Mouse (Mus musculus): ENCODE results near the gene Rem1. TPM values are rescaled to one million over a fixed set of nuclear protein-coding genes. Genes with fewer than 3 reads are reported as not detected.

Rem1 gene
- not detected for polyA plus RNA-seq (2017; shearing (Covaris generic))

DNA sequence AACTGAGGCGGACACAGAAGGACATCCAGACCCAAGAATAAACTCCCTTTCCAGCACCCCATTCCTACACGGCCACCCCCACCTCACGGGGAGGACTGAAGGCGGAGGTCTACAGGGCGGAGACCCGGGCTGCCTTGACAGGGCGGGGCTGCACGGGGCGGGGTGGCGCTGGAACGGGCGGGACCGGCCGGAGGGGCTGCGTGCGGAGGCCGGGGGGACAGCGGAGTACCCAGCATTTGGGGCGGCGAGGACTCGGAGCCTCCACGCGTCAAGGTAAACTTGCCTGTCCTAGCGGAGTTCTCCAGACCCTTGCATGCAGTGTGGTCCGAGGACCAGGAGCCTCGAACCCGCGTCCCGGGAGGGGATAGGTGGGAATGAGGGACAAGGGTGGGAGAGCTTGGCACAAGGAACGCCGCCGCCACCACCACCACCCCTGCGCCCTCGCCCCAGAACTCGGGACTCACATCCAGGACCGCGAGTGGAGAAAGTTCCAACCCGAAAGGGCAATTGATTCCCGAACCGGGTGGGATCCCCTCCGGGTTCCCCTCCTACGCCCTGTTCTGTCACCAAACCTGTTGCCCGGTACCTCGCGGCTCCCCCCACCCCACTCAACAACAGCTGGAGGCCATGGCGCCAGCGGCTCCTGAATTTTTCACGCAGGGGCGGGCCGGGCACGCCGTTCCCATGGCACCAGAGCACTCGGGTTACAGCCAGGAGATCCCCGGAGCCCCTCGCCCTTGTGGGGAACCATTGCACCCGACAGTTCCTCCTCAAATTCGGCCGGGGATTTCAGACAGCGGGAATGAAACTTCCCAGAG, at the start of gene Rem1:
Gene Rem1 (plus strand): TSS at position 178 of the 818 bp plus-strand sequence.

DNA sequence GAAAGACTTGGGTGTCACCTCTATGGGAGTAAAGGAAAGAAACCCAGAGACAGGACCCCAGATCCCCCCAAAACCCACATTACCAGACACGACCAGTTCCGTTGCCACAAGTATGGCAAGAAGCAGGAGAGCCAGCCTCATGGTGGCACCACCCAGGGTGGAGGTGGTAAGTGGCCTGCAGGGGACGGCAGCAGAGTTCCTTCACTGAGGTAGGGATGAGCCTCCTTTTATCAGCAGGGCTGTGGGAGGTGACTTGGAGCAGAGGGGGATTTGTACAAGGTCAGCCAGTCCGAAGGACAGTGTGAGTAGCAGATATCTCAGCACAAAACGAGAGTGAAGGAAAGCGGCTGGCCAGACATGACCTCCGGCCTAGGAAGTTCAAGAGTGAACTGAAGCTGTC, 46.6 kb upstream of the Rem1 start, which contains the start of gene Defb19:
Gene Defb19 (minus strand): TSS at position 206 of the 400 bp plus-strand sequence.

DNA sequence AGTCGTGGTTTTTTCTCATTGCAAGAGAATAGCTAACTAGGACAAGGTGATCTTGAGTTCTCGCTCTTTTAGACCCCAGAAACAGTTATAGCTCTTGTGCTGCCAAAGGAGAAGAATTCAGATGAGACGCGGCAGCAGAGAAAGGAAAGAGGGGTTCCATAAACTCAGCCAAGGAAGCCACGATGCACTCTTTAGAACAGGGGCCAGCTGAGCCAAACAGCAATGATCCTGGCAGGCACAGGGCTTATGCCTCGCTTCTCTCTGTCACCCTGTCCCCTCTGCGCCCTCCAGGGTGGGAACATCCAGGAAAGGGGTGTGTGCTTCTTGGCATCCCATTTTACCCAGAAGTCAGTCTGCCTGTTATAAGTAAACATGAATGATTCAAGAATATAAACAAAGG, 27.5 kb upstream of the Rem1 start, which contains the start of gene Defb45:
Gene Defb45 (minus strand): TSS at position 101 of the 400 bp plus-strand sequence.

DNA sequence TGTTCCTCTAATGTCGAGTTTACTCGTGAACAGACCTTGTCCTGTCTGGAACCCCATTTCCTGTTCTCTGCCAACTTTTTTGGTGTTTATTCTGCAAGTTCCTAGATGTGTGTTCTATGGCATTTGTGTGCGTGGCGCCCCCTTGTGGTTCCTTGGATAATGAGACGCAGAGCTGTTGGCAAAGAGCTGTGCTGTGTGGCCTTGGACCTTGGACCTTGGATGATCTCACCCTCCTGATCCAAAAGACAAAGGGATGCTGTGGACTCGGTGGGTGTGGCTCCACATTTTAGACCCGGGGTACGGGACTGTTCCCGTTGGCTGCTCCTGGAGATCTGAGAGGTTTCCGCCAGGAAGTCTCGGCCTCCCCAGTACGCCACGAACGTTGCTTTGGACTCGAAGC, 22.7 kb upstream of the Rem1 start, which contains the start of gene Defb36:
Gene Defb36 (plus strand): TSS at position 271 of the 400 bp plus-strand sequence.

DNA sequence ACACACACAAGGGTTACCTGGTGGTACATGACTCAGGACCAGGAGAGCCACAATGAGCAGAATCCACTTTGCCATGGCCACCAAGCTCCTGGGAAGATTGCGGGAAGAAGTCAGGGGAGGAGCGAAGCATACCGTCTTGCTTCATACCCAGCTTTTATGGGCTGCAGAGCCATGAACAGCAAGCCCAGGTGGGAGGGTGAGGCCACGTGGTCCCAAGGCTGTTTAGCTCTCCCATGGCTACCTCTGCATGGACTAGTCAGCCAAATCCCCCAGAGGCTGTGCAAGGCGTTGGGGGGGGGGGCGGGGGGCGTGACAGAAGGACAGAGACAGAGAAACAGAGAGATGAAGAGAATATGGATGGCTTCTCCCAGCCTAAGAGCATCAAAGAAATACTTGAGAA, 3.8 kb upstream of the Rem1 start, which contains the start of gene Defb25:
Gene Defb25 (minus strand): TSS at position 101 of the 400 bp plus-strand sequence.

DNA sequence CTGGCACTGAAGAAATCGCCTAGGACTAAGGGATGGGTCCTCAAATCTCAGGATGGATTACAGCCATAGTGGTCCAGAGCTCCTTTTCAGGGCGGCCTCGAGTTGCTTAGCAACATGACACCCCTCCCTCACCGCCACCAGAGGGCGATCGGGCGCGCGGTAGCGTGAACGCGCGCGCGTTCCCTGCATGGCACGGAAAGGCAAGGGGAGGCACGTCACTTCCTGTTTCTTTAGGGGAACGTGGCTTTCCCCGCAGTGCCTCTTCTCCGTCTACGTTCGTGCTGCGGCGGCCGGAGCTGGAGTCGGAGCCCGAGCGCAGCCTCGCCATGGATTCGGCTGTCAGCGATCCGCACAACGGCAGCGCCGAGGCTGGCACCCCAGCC, 42.5 kb downstream of the Rem1 start, which contains the start of gene H13:
Gene H13 (plus strand): TSS at position 206 of the 383 bp plus-strand sequence.

Other genes starting within 250 kb of the Rem1 start
- 0.06 TPM for gene Sox12, start 228.9 kb upstream of the Rem1 start, polyA plus RNA-seq (2017; shearing (Covaris generic))
- gene Zcchc3, start 211.9 kb upstream of the Rem1 start, polyA plus RNA-seq (2017; shearing (Covaris generic)), result 1.2 TPM
- gene 6820408C15Rik, start 211.4 kb upstream of the Rem1 start, polyA plus RNA-seq (2017; shearing (Covaris generic)), result not detected
- not detected for gene Defb23, start 162.3 kb upstream of the Rem1 start, polyA plus RNA-seq (2017; shearing (Covaris generic))
- gene Defb20, start 149.9 kb upstream of the Rem1 start, polyA plus RNA-seq (2017; shearing (Covaris generic)), result not detected
- not detected for gene Defb22, start 136.8 kb upstream of the Rem1 start, polyA plus RNA-seq (2017; shearing (Covaris generic))
- gene Defb26, start 115.3 kb upstream of the Rem1 start, polyA plus RNA-seq (2017; shearing (Covaris generic)), result not detected
- gene Defb28, start 108.7 kb upstream of the Rem1 start, polyA plus RNA-seq (2017; shearing (Covaris generic)), result not detected
- not detected for gene Defb29, start 86.9 kb upstream of the Rem1 start, polyA plus RNA-seq (2017; shearing (Covaris generic))
- not detected for gene Gm17416, start 57.6 kb upstream of the Rem1 start, polyA plus RNA-seq (2017; shearing (Covaris generic))
- gene Defb21, start 54.2 kb upstream of the Rem1 start, polyA plus RNA-seq (2017; shearing (Covaris generic)), result not detected
- not detected for gene Defb19, start 46.6 kb upstream of the Rem1 start, polyA plus RNA-seq (2017; shearing (Covaris generic))
- gene Defb45, start 27.6 kb upstream of the Rem1 start, polyA plus RNA-seq (2017; shearing (Covaris generic)), result not detected
- gene Defb36, start 22.6 kb upstream of the Rem1 start, polyA plus RNA-seq (2017; shearing (Covaris generic)), result not detected
- gene Defb25, start 3.9 kb upstream of the Rem1 start, polyA plus RNA-seq (2017; shearing (Covaris generic)), result not detected
- 58.9 TPM for gene H13, start 42.5 kb downstream of the Rem1 start, polyA plus RNA-seq (2017; shearing (Covaris generic))
- 3.2 TPM for gene Mcts2, start 60.1 kb downstream of the Rem1 start, polyA plus RNA-seq (2017; shearing (Covaris generic))
- 0.60 TPM for gene Id1, start 109.3 kb downstream of the Rem1 start, polyA plus RNA-seq (2017; shearing (Covaris generic))
- not detected for gene Cox4i2, start 127.2 kb downstream of the Rem1 start, polyA plus RNA-seq (2017; shearing (Covaris generic))
- 81.8 TPM for gene Bcl2l1, start 204.8 kb downstream of the Rem1 start, polyA plus RNA-seq (2017; shearing (Covaris generic))
- gene Tpx2, start 221.0 kb downstream of the Rem1 start, polyA plus RNA-seq (2017; shearing (Covaris generic)), result 7.6 TPM

Measured in activated CD4-positive, CD25-positive, alpha-beta regulatory T cell, adult 9 weeks (primary cell).